Mouse (Mus musculus) stomach, postnatal 0 days (tissue): ENCODE results near the gene Olfr71. TPM values are rescaled to one million over a fixed set of nuclear protein-coding genes. Genes with fewer than 3 reads are reported as not detected.

Experiments
- ATAC-seq: fragments of 200-750 bp; cut with Nextera tagmentation; 2 replicates; pipeline ENCODE4 v1.8.0; 2017; ENCODE audit not compliant: low FRiP score, low TSS enrichment
- DNase-seq: peaks from one replicate; pipeline ENCODE4 v3.0.0-alpha.2; 2016; ENCODE audit warnings: low spot score
- H3K27ac ChIP-seq: fragments of 300-500 bp; sonication (generic); replicated peaks from 2 replicates; pipeline ENCODE4 v1.5.1; 2014; ENCODE audit warnings: mild to moderate bottlenecking, control low read depth
- H3K27me3 ChIP-seq: fragments of 300-500 bp; sonication (generic); 2 replicates; pipeline ENCODE4 v1.6.1; 2014; ENCODE audit warnings: low read length; ENCODE audit not compliant: control insufficient read depth, insufficient read depth
- H3K36me3 ChIP-seq: fragments of 300-500 bp; sonication (generic); 2 replicates; pipeline ENCODE4 v1.6.1; 2014; ENCODE audit warnings: low read length, mixed read lengths; ENCODE audit not compliant: control insufficient read depth, insufficient read depth
- H3K4me1 ChIP-seq: fragments of 300-500 bp; sonication (generic); replicated peaks from 2 replicates; pipeline ENCODE4 v1.6.1; 2014; ENCODE audit warnings: antibody characterized with exemption; ENCODE audit not compliant: control insufficient read depth, insufficient read depth
- H3K4me2 ChIP-seq: fragments of 300-500 bp; sonication (generic); replicated peaks from 2 replicates; pipeline ENCODE4 v1.6.1; 2014; ENCODE audit warnings: low read depth, mild to moderate bottlenecking, control low read depth, moderate library complexity
- H3K4me3 ChIP-seq: fragments of 300-500 bp; sonication (generic); 2 replicates; pipeline ENCODE4 v1.5.1; 2014; ENCODE audit warnings: low read depth, low read length, control low read depth
- H3K9ac ChIP-seq: fragments of 300-500 bp; sonication (generic); 2 replicates; pipeline ENCODE4 v1.6.1; 2014; ENCODE audit warnings: mild to moderate bottlenecking, low read length, control low read depth, mixed read lengths
- H3K9me3 ChIP-seq: fragments of 300-500 bp; sonication (generic); 2 replicates; pipeline ENCODE4 v1.6.1; 2016; ENCODE audit warnings: low read length; ENCODE audit not compliant: control insufficient read depth
- CTCF ChIP-seq: IDR thresholded peaks from 2 replicates; pipeline ENCODE4 v1.5.1; 2016; ENCODE audit warnings: antibody characterized with exemption, low read depth, mild to moderate bottlenecking, moderate library complexity
- EP300 ChIP-seq: optimal IDR thresholded peaks from 2 replicates; pipeline ENCODE3; 2016; ENCODE audit warnings: antibody characterized with exemption
- WGBS: fragments of 180-500 bp; shearing (Covaris S2); extraction: QIAGEN DNeasy Blood & Tissue Kit; methylation state at CpG from one replicate; pipeline ENCODE4 v1.1.7; 2014; 5-methylcytosine and 5-hydroxymethylcytosine counted together
- polyA plus RNA-seq: library from polyadenylated mRNA; unstranded; fragments of >200 nt; fragmentation: Nextera tagmentation; extraction: Ambion mirVana; gene quantifications from 2 replicates; pipeline ENCODE4 v1.2.1, GENCODE M21; 2015

Olfr71 gene
- not detected in 2 replicates for polyA plus RNA-seq

- H3K27ac ChIP-seq = no peak within 1 kb of the TSS
- no peak within 1 kb of the TSS for H3K9ac ChIP-seq
- no peaks in the 10 kb centered on the region for H3K9me3 ChIP-seq
- H3K36me3 ChIP-seq = no peaks in the 10 kb centered on the region
- no peak for TF ChIP-seq EP300
- TF ChIP-seq CTCF = no peak
- WGBS = 44% methylated on average over 6 of the region's 6 CpGs
- DNase-seq (no peak), ATAC-seq (no peak)
- no peak within 1 kb of the TSS for H3K4me3 ChIP-seq
- H3K4me1 ChIP-seq = no peaks in the 10 kb centered on the region
- no peaks in the 10 kb centered on the region for H3K27me3 ChIP-seq
- no peak within 1 kb of the TSS for H3K4me2 ChIP-seq
Observed at GRCm38 (mm10) chr4:43709869-43710268, at the start of gene Olfr71. Olfr71 (minus strand) TSS chr4:43710255.

DNA sequence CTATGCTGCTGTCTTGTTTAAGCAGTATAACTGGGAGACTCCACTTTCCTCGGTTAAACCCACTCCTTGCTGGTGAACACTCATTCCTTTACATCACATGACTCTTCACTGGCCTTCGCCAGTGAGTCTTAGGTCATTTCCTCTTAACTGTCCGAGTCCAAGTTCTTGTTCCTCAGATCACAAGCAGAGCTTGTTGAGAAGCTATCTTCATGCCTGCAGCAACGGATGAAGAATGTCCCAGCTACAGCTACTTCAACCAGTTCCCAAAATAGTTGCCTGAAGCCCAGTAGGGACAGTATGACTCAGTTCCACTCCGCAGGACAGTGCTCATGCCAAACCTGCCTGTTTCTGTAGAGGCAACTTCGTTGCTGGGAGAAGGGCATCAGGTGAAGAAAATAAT is 47.2 kb upstream of the Olfr71 start:
- Histone ChIP-seq H3K4me1 (no peaks in the 10 kb centered on the region), H3K36me3 (no peaks in the 10 kb centered on the region), H3K4me3 (no peak overlapping the region), H3K27ac (no peak overlapping the region), H3K9ac (no peak overlapping the region), H3K9me3 (no peaks in the 10 kb centered on the region), H3K4me2 (no peak overlapping the region), H3K27me3 (no peaks in the 10 kb centered on the region)
- DNase-seq = no peak
- TF ChIP-seq EP300 (no peak), CTCF (no peak)
- 55% methylated on average over 6 of the region's 6 CpGs for WGBS
- no peak for ATAC-seq

GRCm38 (mm10) chr4:43745187-43745586 is 35.1 kb upstream of the Olfr71 start:
- WGBS = 8% methylated on average over 6 of the region's 6 CpGs
- no peak overlapping the region for H3K4me2 ChIP-seq
- no peak overlapping the region for H3K9ac ChIP-seq
- TF ChIP-seq EP300 (no peak), CTCF (peak; percentile 82)
- H3K4me3 ChIP-seq = no peak overlapping the region
- ATAC-seq (peak; percentile 58; the same call in 1 of the 2 replicates), DNase-seq (no peak)
- H3K27ac ChIP-seq = no peak overlapping the region
- H3K36me3 ChIP-seq = no peaks in the 10 kb centered on the region
- H3K4me1 ChIP-seq = no peaks in the 10 kb centered on the region; the same call in 1 of the 2 replicates
- no peaks in the 10 kb centered on the region for H3K27me3 ChIP-seq
- no peaks in the 10 kb centered on the region for H3K9me3 ChIP-seq

DNA sequence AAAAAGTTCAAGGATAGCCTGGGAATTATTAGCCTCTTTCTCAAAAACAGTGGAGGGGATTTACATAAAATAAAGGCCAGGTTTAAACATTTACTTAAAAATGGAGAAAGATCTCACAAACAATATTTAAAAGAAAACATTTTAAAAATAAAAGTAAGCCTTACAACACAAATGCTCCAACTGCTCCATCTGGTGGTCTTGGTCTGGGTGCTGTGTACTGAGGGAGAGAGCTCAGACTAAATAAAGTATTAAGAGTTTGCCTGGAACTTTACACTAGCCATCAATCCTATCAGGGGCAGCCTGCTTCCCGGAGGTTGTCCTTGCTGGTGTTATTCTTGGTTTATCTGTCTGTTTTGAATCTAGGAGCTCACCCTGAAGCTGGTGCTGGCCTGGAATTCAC is 33.0 kb upstream of the Olfr71 start:
- Histone ChIP-seq H3K4me2 (no peak overlapping the region), H3K27me3 (no peaks in the 10 kb centered on the region), H3K27ac (no peak overlapping the region), H3K4me1 (no peaks in the 10 kb centered on the region; the same call in 1 of the 2 replicates), H3K9me3 (no peaks in the 10 kb centered on the region), H3K9ac (no peak overlapping the region), H3K4me3 (no peak overlapping the region), H3K36me3 (no peaks in the 10 kb centered on the region)
- WGBS = 33% methylated on average over 1 of the region's 1 CpGs
- ATAC-seq = no peak
- DNase-seq = no peak
- TF ChIP-seq CTCF (peak; percentile 73), EP300 (no peak)

DNA sequence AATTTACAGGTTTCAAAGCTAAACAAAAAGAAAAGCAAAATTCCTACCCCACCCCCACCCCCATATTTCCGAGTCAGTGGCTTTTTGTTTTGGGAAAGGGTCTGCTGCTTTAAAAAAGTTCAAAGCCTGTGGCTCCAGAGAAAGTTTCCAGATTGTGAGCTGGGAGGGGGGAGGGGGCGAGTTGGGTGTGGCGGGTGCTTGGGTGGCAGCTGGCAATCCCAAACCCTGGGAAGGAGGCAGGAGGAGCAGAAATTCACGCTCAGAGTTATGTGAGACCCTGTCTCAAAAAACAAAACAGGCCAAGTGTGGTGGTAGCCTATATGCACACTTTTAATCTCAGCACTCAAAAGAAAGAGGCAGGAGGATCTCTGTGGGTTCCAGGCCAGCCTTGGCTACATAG is 32.6 kb upstream of the Olfr71 start:
- DNase-seq (no peak), ATAC-seq (no peak)
- Histone ChIP-seq H3K36me3 (no peaks in the 10 kb centered on the region), H3K27ac (no peak overlapping the region), H3K27me3 (no peaks in the 10 kb centered on the region), H3K4me1 (no peaks in the 10 kb centered on the region; the same call in 1 of the 2 replicates), H3K9me3 (no peaks in the 10 kb centered on the region), H3K9ac (no peak overlapping the region), H3K4me3 (no peak overlapping the region), H3K4me2 (no peak overlapping the region)
- TF ChIP-seq CTCF (no peak), EP300 (no peak)
- WGBS = 37% methylated on average over 4 of the region's 4 CpGs

DNA sequence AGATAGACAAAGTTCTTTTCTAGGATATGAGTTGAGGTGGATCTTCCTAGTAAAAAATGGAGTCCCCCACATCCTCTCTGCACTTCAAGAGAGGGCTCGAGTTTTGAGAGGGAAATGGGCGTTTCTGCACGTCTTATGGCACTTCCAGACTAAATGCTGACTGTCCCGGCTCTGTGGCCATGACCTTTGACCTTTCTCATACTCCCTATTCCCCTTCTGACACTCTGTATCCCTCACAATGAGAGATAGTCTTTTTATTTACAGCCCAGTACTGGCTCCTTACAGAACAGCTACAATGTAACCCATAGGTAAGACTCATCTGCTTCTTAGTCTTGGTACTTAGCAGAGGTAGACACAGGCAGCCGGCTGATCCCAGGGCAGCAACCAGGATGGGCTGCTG is 31.5 kb upstream of the Olfr71 start:
- ATAC-seq = no peak
- Histone ChIP-seq H3K9ac (no peak overlapping the region), H3K27ac (no peak overlapping the region)

More for the DNA sequence above, 31.5 kb upstream of the Olfr71 start:
- Histone ChIP-seq H3K4me1 (no peaks in the 10 kb centered on the region; the same call in 1 of the 2 replicates), H3K4me3 (no peak overlapping the region), H3K4me2 (no peak overlapping the region), H3K36me3 (no peaks in the 10 kb centered on the region), H3K9me3 (no peaks in the 10 kb centered on the region), H3K27me3 (no peaks in the 10 kb centered on the region)
- DNase-seq = no peak
- no peak for TF ChIP-seq CTCF
- TF ChIP-seq EP300 = no peak
- 65% methylated on average over 5 of the region's 5 CpGs for WGBS
